ENCODE assay signal across 17 mouse cellular contexts in genomic region chr5:28117251-28117880, GRCm38 (mm10). TPM values are rescaled to one million over a fixed set of nuclear protein-coding genes. Genes with fewer than 3 reads are reported as not detected.
DNase-seq lines count a peak whose midpoint lies in the region; ATAC-seq and TF ChIP-seq lines count a peak whose summit lies in the region.
"Had no signal": no experiment of that assay in that cellular context is flagged by ENCODE, and none has a peak within 500 bp of the region (broad histone marks: within the 10 kb centered on the region; RNA-seq: fewer than 3 reads in every experiment).

No protein-coding gene starts in this region.

- peaks cover 40% of the 10 kb centered on the region for H3K27me3 ChIP-seq in kidney, postnatal 0 days (ENCODE audit: insufficient read depth, low read length)
- peaks cover 63% of the 10 kb centered on the region for H3K27me3 ChIP-seq in limb, embryonic 12.5 days
- peaks cover 58% of the 10 kb centered on the region for H3K27me3 ChIP-seq in forebrain, embryonic 14.5 days (replicated peaks; ENCODE audit: control insufficient read depth, insufficient read depth, low read length)

- no peak overlapping the region for H3K27ac ChIP-seq in kidney, postnatal 0 days
- H3K27ac ChIP-seq in limb, embryonic 12.5 days: no peak overlapping the region
- H3K27ac ChIP-seq in forebrain, embryonic 14.5 days (ENCODE audit: low read depth, low read length): no peak overlapping the region
- H3K27ac ChIP-seq: embryonic facial prominence, embryonic 12.5 days; forebrain, embryonic 13.5 days; stomach, postnatal 0 days had no signal

- H3K36me3 ChIP-seq in kidney, postnatal 0 days (ENCODE audit: insufficient read depth, low read length): no peaks in the 10 kb centered on the region
- no peaks in the 10 kb centered on the region for H3K36me3 ChIP-seq in limb, embryonic 12.5 days
- no peaks in the 10 kb centered on the region for H3K36me3 ChIP-seq in forebrain, embryonic 14.5 days (ENCODE audit: control insufficient read depth, insufficient read depth, low read length)
- H3K36me3 ChIP-seq: embryonic facial prominence, embryonic 12.5 days had no signal

- no peak for TF ChIP-seq CTCF in kidney, postnatal 0 days (IDR thresholded peaks at IDR 0.05; ENCODE audit: low read depth)

- peak; percentile 36 for DNase-seq in embryo, embryonic 10.5 days (ENCODE audit: low spot score)
- no peak for DNase-seq in embryo, embryonic 10 days (ENCODE audit: low spot score)
- no peak for DNase-seq in kidney, postnatal 0 days (ENCODE audit: low spot score)
- no peak for DNase-seq in kidney, adult 9 months
- no peak for DNase-seq in frontal cortex, postnatal 14 days (ENCODE audit: low spot score in 2 of 2)
- no peak for DNase-seq in forebrain, embryonic 14.5 days (ENCODE audit: low spot score)
- no peak for DNase-seq in c-Kit-positive CD71-positive TER-119-positive erythroid progenitor cells, embryonic 14.5 days (ENCODE audit: low spot score)
- DNase-seq: gastrocnemius, postnatal 10 days; spleen, adult 18-20 months had no signal

- 10% methylated on average over 13 of the region's 13 CpGs for WGBS in kidney, postnatal 0 days
- WGBS in limb, embryonic 12.5 days: 3% methylated on average over 13 of the region's 13 CpGs
- under 1% methylated on average over 13 of the region's 13 CpGs for WGBS in forebrain, embryonic 14.5 days

- no peaks in the 10 kb centered on the region for H3K4me1 ChIP-seq in kidney, postnatal 0 days (replicated peaks; ENCODE audit: insufficient read depth, low read length)
- peaks cover 8% of the 10 kb centered on the region for H3K4me1 ChIP-seq in limb, embryonic 12.5 days (replicated peaks)
- H3K4me1 ChIP-seq in forebrain, embryonic 14.5 days (ENCODE audit: control insufficient read depth, insufficient read depth, low read length): no peaks in the 10 kb centered on the region

- no peak overlapping the region for H3K4me3 ChIP-seq in kidney, postnatal 0 days (replicated peaks; ENCODE audit: low read depth, low read length)
- no peak overlapping the region; the same call in 1 of the 2 replicates for H3K4me3 ChIP-seq in limb, embryonic 12.5 days (replicated peaks)
- H3K4me3 ChIP-seq in forebrain, embryonic 14.5 days (ENCODE audit: low read depth, low read length): no peak overlapping the region
- H3K4me3 ChIP-seq: forebrain, embryonic 13.5 days had no signal

- ATAC-seq in kidney, postnatal 0 days (replicated peaks; ENCODE audit: low FRiP score, low read depth): no peak
- no peak for ATAC-seq in limb, embryonic 12.5 days (ENCODE audit: insufficient number of reproducible peaks, insufficient read depth, low FRiP score, low TSS enrichment, low read depth)
- no peak for ATAC-seq in forebrain, embryonic 14.5 days
- ATAC-seq: forebrain, embryonic 13.5 days had no signal

- H3K9me3 ChIP-seq in kidney, postnatal 0 days (replicated peaks; ENCODE audit: low read length): no peaks in the 10 kb centered on the region
- no peaks in the 10 kb centered on the region for H3K9me3 ChIP-seq in limb, embryonic 12.5 days
- no peaks in the 10 kb centered on the region for H3K9me3 ChIP-seq in forebrain, embryonic 14.5 days (replicated peaks; ENCODE audit: control insufficient read depth, low read length)
- H3K9me3 ChIP-seq: forebrain, embryonic 13.5 days; megakaryocyte, embryonic 14.5 days had no signal

- no peak overlapping the region for H3K9ac ChIP-seq in kidney, postnatal 0 days (ENCODE audit: low read depth, low read length)
- no peak overlapping the region for H3K9ac ChIP-seq in limb, embryonic 12.5 days (replicated peaks)
- H3K9ac ChIP-seq in forebrain, embryonic 14.5 days (ENCODE audit: low read length): no peak overlapping the region
- H3K9ac ChIP-seq: embryonic facial prominence, embryonic 12.5 days; forebrain, embryonic 13.5 days; lung, embryonic 14.5 days had no signal

- H3K4me2 ChIP-seq in kidney, postnatal 0 days (ENCODE audit: low read length): peak overlapping the region; percentile 54; the same call in 1 of the 2 replicates
- peak overlapping the region; percentile 56; the same call in 1 of the 2 replicates for H3K4me2 ChIP-seq in limb, embryonic 12.5 days
- H3K4me2 ChIP-seq in forebrain, embryonic 14.5 days (ENCODE audit: low read length): no peak overlapping the region

RNA-seq across cellular contexts. Expression of gene Insig1, which starts 46.2 kb away (rescaled TPM):
- polyA plus RNA-seq in kidney, postnatal 0 days (2015; fragmentation: Nextera tagmentation; extraction: Ambion mirVana): 44.3 and 48.7 TPM in 2 replicates
- 66.5 and 67.8 TPM in 2 replicates for polyA plus RNA-seq in limb, embryonic 12.5 days (2016; fragmentation: Nextera tagmentation; extraction: Ambion mirVana)
- 81.8 and 85.6 TPM in 2 replicates for polyA plus RNA-seq in forebrain, embryonic 14.5 days (2014; fragmentation: Nextera tagmentation; extraction: Ambion mirVana)

RNA-seq across cellular contexts. Expression of gene En2, which starts 48.1 kb away (rescaled TPM):
- 0.08 TPM in 1 of 2 replicates, not detected in the other for polyA plus RNA-seq in kidney, postnatal 0 days (2015; fragmentation: Nextera tagmentation; extraction: Ambion mirVana)
- not detected in 2 replicates for polyA plus RNA-seq in limb, embryonic 12.5 days (2016; fragmentation: Nextera tagmentation; extraction: Ambion mirVana)
- not detected in 2 replicates for polyA plus RNA-seq in forebrain, embryonic 14.5 days (2014; fragmentation: Nextera tagmentation; extraction: Ambion mirVana)
- polyA plus RNA-seq: embryonic facial prominence, embryonic 12.5 days; lung, embryonic 14.5 days; neural tube, embryonic 11.5 days; stomach, postnatal 0 days; urinary bladder, adult 2 months had no signal
